Mouse (Mus musculus) megakaryocyte, embryonic 14.5 days (primary cell): ENCODE results near the gene Notch2. TPM values are rescaled to one million over a fixed set of nuclear protein-coding genes. Genes with fewer than 3 reads are reported as not detected.

Experiments
- H3K27me3 ChIP-seq: replicated peaks from 2 replicates; pipeline ENCODE3; 2012; ENCODE audit warnings: inconsistent platforms
- H3K36me3 ChIP-seq: replicated peaks from 2 replicates; pipeline ENCODE3; 2012; ENCODE audit warnings: low read length, inconsistent platforms, mixed read lengths
- H3K4me1 ChIP-seq: 2 replicates; pipeline ENCODE4 v1.6.1; 2012; ENCODE audit warnings: inconsistent platforms
- H3K4me3 ChIP-seq: replicated peaks from 2 replicates; pipeline ENCODE3; 2012; ENCODE audit warnings: moderate library complexity, mild to moderate bottlenecking, inconsistent platforms
- H3K9me3 ChIP-seq: 2 replicates; pipeline ENCODE4 v1.6.1; 2012; ENCODE audit warnings: inconsistent platforms
- FLI1 ChIP-seq: IDR thresholded peaks from 2 replicates; pipeline ENCODE4 v1.6.1; 2012; ENCODE audit warnings: low read length, inconsistent platforms, mixed read lengths
- GATA1 ChIP-seq: IDR thresholded peaks from 3 replicates; pipeline ENCODE4 v1.6.1; 2012; ENCODE audit warnings: mixed read lengths, low read length, inconsistent platforms, borderline replicate concordance
- polyA plus RNA-seq: library from polyadenylated mRNA; stranded (reverse); fragments of >175 nt; gene quantifications from 2 replicates; pipeline ENCODE4 v1.2.3, GENCODE M21; 2012; ENCODE audit warnings: low replicate concordance; ENCODE audit not compliant: insufficient read depth

Gene Notch2
- polyA plus RNA-seq, 1 experiment, result 1.9 TPM

DNA sequence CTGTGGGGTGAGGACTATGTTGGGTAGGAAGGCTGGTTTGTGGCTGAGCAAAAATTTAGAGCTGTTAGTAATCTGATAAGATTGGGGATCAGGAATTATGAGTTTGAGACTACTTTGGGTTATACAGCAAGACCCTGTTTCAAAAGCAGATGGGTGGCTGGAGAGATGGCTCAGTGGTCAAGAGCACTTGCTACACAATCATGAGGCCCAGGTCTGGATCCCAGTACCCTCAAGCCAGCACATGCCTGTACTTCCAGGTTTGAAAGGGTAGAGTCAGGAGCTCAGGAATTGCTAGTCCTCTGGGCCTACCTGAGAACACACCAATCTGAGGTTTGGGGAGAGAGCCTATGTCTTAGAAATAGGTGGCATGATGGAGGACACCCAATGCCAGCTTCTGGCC is 140.1 kb downstream of the Notch2 start:
- Histone ChIP-seq H3K36me3 (peaks cover 21% of the 10 kb centered on the region), H3K4me3 (no peak overlapping the region), H3K27me3 (no peaks in the 10 kb centered on the region), H3K4me1 (peaks cover 14% of the 10 kb centered on the region), H3K9me3 (no peaks in the 10 kb centered on the region)
- no peak for TF ChIP-seq FLI1
- TF ChIP-seq GATA1, result no peak

DNA sequence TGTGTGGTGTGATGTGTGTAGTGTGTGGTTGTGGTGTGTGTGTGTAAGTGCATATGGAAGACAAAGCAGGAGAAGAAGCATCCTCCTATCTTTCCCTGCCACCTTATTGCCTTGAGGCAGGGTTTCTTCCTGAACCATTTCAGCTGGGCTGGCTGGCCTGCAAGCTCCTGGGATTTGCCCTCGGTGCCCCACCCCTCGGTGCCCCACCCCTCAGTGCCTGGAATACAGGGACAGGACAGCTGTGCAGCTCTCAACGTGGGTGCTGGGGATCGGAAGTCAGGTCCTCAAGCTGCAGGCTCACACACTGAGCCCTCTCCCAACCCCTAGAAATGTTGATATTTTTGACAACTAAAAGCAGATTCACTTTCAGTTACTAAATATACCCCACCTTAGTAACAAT is 142.8 kb downstream of the Notch2 start:
- H3K36me3 ChIP-seq, result peaks cover under 1% of the 10 kb centered on the region
- no peaks in the 10 kb centered on the region for H3K9me3 ChIP-seq
- TF ChIP-seq FLI1, result no peak
- TF ChIP-seq GATA1, result no peak
- no peak overlapping the region for H3K4me3 ChIP-seq
- peaks cover 14% of the 10 kb centered on the region for H3K4me1 ChIP-seq
- H3K27me3 ChIP-seq, result no peaks in the 10 kb centered on the region

DNA sequence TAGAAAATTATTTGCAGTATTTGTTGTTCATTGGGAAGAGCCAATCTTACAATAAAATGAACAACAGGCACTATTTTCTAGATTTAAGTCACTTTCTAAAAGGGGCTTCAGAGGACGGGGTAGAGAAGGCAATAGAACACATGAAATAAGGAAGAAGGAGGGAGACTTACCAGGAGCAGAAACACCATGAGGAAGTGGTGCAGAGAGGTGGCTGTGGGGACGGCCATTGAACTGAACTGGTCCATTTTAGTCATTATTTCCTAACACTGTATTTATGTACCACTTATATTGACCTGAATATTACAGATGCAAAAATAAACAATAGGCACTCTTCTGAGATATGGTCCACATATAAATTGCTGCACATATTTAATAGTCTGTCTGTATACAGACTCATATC is 143.7 kb downstream of the Notch2 start:
- Histone ChIP-seq H3K4me1 (peaks cover 14% of the 10 kb centered on the region), H3K4me3 (no peak overlapping the region), H3K27me3 (no peaks in the 10 kb centered on the region), H3K36me3 (no peaks in the 10 kb centered on the region), H3K9me3 (no peaks in the 10 kb centered on the region)
- no peak for TF ChIP-seq GATA1
- TF ChIP-seq FLI1, result no peak

DNA sequence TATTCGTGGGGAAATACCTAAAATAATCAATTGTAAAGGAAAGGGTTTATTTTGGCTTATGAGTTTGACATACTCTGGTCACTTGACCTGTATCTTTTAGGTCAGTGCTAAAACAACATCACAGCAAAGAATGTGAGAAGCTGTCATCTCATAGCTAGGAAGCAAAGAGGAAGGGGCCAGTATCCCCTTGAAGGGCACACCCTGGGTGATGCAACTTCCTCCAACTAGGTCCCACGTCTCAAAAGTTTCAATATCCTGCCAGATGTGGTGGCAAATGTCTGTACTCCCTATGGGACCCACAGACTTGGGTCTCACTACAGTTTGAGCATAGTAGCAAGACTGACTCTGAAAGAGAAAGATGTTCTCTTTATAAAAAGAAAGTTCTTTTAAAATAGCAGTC is 144.3 kb downstream of the Notch2 start:
- Histone ChIP-seq H3K27me3 (no peaks in the 10 kb centered on the region), H3K36me3 (no peaks in the 10 kb centered on the region), H3K9me3 (no peaks in the 10 kb centered on the region), H3K4me3 (no peak overlapping the region), H3K4me1 (peaks cover 14% of the 10 kb centered on the region)
- no peak for TF ChIP-seq FLI1

DNA sequence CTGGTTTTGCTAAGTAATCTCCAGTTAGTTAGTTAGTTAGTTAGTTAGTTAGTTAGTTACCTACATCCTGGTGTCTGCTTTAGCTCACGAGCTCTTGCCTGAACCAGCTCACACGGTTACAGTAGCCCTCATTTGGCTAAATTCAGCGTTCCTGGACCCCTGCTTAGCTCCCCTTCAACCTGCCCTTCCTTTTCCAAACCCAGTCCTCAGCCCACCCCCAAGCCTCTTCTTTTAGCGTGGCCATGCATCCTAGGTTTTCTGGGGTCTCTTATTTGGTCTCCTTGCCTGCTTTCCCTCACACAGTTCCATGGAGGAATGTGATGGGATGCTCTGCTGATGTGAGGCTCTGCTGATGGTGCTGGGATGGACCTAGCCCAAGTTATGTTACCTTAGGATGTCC is 145.3 kb downstream of the Notch2 start:
- TF ChIP-seq FLI1 (no peak), GATA1 (no peak)
- H3K36me3 ChIP-seq, result no peaks in the 10 kb centered on the region

DNA sequence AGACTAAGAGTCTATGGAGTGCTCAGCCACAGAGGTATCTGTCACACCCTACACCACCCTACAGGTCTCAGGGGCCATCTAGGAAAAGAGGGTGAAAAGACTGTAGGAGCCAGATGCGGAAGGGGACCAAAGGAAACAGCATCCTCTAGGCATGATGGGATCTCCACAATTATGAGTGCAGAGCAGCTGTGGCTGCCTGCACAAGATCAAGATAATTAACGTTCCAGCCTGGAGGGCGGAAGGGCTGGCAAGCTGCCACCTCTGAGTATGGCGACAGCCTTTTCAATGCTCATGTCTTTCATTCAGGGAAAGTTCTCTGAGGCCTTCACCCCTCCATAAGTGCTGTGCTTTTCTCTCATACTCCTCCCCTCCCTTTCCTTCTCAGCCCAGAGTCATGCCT is 146.0 kb downstream of the Notch2 start:
- TF ChIP-seq GATA1, result no peak
- TF ChIP-seq FLI1, result no peak
- H3K27me3 ChIP-seq, result no peaks in the 10 kb centered on the region
- no peak overlapping the region for H3K4me3 ChIP-seq
- H3K36me3 ChIP-seq, result no peaks in the 10 kb centered on the region
- H3K4me1 ChIP-seq, result peaks cover 14% of the 10 kb centered on the region
- H3K9me3 ChIP-seq, result no peaks in the 10 kb centered on the region

More for the DNA sequence above, 145.3 kb downstream of the Notch2 start:
- H3K27me3 ChIP-seq, result no peaks in the 10 kb centered on the region
- no peak overlapping the region for H3K4me3 ChIP-seq
- H3K4me1 ChIP-seq, result peaks cover 14% of the 10 kb centered on the region
- H3K9me3 ChIP-seq, result no peaks in the 10 kb centered on the region

DNA sequence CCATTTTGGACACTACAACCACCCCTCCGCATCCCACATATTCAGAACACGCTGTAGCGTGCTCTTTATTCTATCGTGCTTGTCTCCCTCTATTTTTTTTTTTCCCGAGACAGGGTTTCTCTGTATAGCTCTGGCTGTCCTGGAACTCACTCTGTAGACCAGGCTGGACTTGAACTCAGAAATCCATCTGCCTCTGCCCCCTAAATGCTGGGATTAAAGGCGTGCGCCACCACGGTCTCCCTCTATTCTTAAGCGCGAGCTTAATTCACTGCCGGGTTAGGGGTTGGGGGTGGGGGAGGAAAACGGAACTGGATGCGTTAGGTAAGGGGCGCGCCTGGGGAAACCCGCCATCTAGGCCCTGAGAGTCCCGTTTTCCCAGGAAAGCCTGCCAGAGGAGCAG is 147.0 kb downstream of the Notch2 start, which contains the start of gene Adam30:
Gene Adam30 (plus strand): TSS at position 301 of the 400 bp plus-strand sequence.
- no peaks in the 10 kb centered on the region for H3K27me3 ChIP-seq
- no peak within 1 kb of the TSS for H3K4me3 ChIP-seq
- TF ChIP-seq FLI1 (no peak), GATA1 (no peak)
- peaks cover 14% of the 10 kb centered on the region for H3K4me1 ChIP-seq
- no peaks in the 10 kb centered on the region for H3K36me3 ChIP-seq
- no peaks in the 10 kb centered on the region for H3K9me3 ChIP-seq

DNA sequence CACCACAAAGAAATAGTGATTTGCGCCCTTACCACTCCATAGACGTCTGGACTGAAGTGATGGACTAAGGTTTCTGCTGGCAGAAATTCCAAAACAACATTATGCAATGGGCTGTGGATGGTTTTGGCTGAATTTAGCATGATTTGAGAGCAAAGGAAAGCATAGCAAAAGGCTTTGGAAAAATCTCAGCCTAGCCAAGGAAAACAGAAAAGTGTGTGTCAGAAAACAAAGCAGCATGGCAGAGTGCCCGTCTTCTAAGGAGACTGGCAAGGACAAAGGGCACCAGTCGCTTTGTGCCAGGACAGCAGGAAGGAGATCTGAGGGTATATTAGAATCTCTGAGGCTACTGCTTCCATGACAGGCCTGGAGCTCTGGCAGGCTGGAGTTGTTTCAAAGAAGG is 165.0 kb downstream of the Notch2 start:
- Histone ChIP-seq H3K27me3 (no peaks in the 10 kb centered on the region), H3K9me3 (peaks cover 6% of the 10 kb centered on the region), H3K4me1 (no peaks in the 10 kb centered on the region; the same call in 1 of the 2 replicates), H3K4me3 (no peak overlapping the region), H3K36me3 (no peaks in the 10 kb centered on the region)
- no peak for TF ChIP-seq GATA1
- no peak for TF ChIP-seq FLI1

DNA sequence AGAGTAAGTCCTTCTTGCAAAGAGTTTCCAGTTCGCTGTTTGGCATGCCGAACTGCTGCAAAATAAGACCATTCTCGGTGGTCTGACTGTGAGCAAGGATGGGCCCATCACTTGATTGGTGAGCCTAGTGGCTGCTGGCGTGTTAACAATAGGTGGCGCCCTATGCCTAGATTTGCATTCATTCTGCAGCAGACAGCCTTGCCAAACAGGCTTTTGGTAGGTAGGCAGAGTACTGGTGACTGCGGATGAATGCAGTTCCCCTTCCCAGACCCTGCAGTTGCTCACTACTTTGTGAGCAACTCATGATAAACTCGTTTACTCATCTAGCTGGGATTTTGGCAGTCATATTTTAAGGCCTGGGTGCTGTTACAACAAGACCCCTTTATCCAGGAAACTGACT is 167.5 kb downstream of the Notch2 start:
- Histone ChIP-seq H3K27me3 (peaks cover 2% of the 10 kb centered on the region), H3K9me3 (peaks cover 6% of the 10 kb centered on the region), H3K36me3 (no peaks in the 10 kb centered on the region), H3K4me1 (no peaks in the 10 kb centered on the region; the same call in 1 of the 2 replicates), H3K4me3 (no peak overlapping the region)
- TF ChIP-seq GATA1 (no peak), FLI1 (no peak)

DNA sequence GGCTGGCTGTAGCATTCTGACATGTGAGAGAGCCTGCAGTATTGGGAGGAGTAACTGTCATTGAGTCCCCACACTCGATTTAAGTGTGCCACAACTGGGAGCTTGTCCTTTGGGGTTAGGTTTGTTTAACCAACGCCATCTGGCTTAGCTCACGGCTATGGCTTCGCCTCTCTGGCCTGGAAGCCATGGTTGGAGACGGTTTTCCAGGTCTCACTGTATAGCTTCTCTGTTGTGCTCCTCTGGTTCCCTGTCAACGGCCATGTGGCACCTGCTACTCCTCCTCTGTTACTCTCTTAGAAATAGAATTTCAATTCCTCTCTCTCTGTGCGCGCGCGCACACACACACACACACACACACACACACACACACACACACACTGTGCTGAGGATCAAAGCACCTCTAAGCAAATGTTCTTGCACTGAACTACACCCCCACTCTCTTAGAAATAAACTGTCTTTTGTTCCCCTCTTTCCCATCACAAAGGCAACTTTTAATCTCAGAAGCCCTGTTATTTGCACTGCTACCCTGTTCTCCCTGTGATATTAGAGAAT is 171.9 kb downstream of the Notch2 start:
- H3K36me3 ChIP-seq, result no peaks in the 10 kb centered on the region
- no peaks in the 10 kb centered on the region; the same call in 1 of the 2 replicates for H3K4me1 ChIP-seq
- TF ChIP-seq GATA1, result no peak
- TF ChIP-seq FLI1, result no peak
- no peaks in the 10 kb centered on the region for H3K9me3 ChIP-seq
- H3K4me3 ChIP-seq, result no peak overlapping the region
- peaks cover 2% of the 10 kb centered on the region for H3K27me3 ChIP-seq

DNA sequence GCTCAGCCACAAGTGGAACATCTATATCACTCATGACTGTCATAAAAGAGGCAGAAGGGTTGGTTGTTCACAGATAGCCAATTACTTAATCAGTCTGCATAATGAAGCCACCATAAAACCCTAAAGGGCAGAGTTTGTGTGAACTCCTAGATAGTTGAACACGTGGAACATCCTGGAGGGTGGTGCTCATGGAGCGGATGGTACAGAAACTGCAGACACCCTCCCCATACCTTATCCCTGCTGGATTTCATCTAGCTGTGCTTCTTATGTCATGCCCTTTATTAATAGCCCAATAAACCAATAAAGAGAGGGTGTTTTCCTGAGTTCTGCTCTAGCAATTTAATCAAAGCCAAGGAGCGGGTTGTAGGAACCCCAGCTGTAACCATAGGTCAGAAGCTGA is 174.4 kb downstream of the Notch2 start:
- Histone ChIP-seq H3K36me3 (no peaks in the 10 kb centered on the region), H3K9me3 (no peaks in the 10 kb centered on the region), H3K4me3 (no peak overlapping the region), H3K27me3 (peaks cover 3% of the 10 kb centered on the region), H3K4me1 (no peaks in the 10 kb centered on the region)
- no peak for TF ChIP-seq GATA1
